In the genomic region with DNA sequence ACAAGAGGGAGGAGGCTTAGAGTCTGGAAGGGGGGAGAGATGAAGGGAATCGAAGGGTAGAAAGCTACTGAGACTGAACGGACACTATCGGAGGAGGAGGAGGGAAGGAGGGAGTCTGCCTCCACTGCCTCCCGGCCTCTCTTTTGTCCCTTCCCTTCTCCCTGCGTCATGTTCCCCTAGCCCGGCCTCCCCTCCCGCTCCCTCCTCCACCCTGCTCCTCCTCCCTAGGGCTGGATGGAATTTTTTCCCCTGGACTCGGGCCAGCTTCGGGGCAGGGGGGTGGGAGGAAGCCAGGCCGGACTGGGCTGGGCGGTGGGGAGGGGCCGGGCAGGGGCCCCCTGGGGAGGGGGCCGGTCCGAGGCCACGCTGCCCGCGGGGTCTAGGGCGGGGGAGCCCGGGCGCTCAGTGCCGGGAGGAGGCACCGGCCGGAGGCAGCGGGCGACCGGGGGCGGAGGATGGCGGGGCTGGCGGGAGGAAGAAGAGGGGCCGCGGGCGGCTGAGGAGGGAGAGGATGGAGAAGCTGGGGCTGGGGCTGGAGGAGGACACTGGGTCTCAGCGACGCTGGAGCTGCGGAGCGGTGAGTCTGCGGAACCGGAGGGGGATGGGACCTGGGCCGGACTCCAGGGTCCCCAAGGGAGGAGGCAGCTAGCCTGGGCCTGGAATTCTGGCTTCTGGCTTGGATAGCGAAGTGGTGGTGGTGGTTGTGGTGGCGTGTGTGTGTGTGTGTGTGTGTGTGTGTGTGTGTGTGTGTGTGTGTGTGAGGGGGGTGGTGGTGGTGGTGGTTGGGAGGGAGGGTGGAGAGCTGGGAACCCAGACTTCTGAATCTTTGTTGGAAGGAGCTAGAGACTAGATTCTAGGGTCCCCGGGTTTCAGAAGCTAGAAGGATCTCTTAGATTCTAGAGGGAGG, we compare ENCODE assay signal across 8 mouse cellular contexts. TPM values are rescaled to one million over a fixed set of nuclear protein-coding genes. Genes with fewer than 3 reads are reported as not detected.
DNase-seq lines count a peak whose midpoint lies in the region; ATAC-seq and TF ChIP-seq lines count a peak whose summit lies in the region.

A gene (plus strand): TSS at position 408 of the 907 bp plus-strand sequence.

- H3K4me2 ChIP-seq in forebrain, embryonic 12.5 days, result peak within 1 kb of the TSS; percentile 87
- H3K4me2 ChIP-seq in heart, embryonic 14.5 days (ENCODE audit: low read length), result peak within 1 kb of the TSS; percentile 84
- peak within 1 kb of the TSS; percentile 94 for H3K4me2 ChIP-seq in kidney, postnatal 0 days (ENCODE audit: low read length)
- peak within 1 kb of the TSS; percentile 76 for H3K4me2 ChIP-seq in liver, embryonic 12.5 days

- TF ChIP-seq CTCF in brain, embryonic 14.5 days (IDR thresholded peaks at IDR 0.05; ENCODE audit: borderline replicate concordance, extremely low read depth, insufficient read depth, insufficient read length), result no peak
- TF ChIP-seq CTCF in kidney, postnatal 0 days (IDR thresholded peaks at IDR 0.05; ENCODE audit: low read depth), result no peak
- TF ChIP-seq CTCF in testis, adult 2 months (IDR thresholded peaks at IDR 0.05; ENCODE audit: control insufficient read depth, insufficient read depth, insufficient replicate concordance, low read depth, low read length), result no peak

- peak; percentile 30 for ATAC-seq in CD4-positive, CD25-positive, alpha-beta regulatory T cell, adult 4 months
- peak; percentile 86 for ATAC-seq in forebrain, embryonic 12.5 days (ENCODE audit: low FRiP score)
- peak; percentile 85 for ATAC-seq in heart, embryonic 14.5 days (ENCODE audit: insufficient number of reproducible peaks, insufficient read depth, low FRiP score, low read depth)
- ATAC-seq in kidney, postnatal 0 days (replicated peaks; ENCODE audit: low FRiP score, low read depth), result peak; percentile 85
- peak; percentile 71 for ATAC-seq in liver, embryonic 12.5 days

- TF ChIP-seq POLR2A in brain, embryonic 14.5 days (IDR thresholded peaks at IDR 0.05; ENCODE audit: borderline replicate concordance, extremely low read depth, insufficient read depth, insufficient read length, poor library complexity, severe bottlenecking), result peak; percentile 92
- TF ChIP-seq POLR2A in testis, adult 2 months (IDR thresholded peaks at IDR 0.05; ENCODE audit: control insufficient read depth, low read depth, low read length), result peak; percentile 80

- H3K27me3 ChIP-seq in forebrain, embryonic 12.5 days, result no peaks in the 10 kb centered on the region
- no peaks in the 10 kb centered on the region for H3K27me3 ChIP-seq in heart, embryonic 14.5 days (ENCODE audit: control insufficient read depth, insufficient read depth, low read length)
- no peaks in the 10 kb centered on the region for H3K27me3 ChIP-seq in kidney, postnatal 0 days (ENCODE audit: insufficient read depth, low read length)
- H3K27me3 ChIP-seq in liver, embryonic 12.5 days (replicated peaks), result peaks cover 48% of the 10 kb centered on the region
- H3K27me3 ChIP-seq in testis, adult 2 months (ENCODE audit: control insufficient read depth, insufficient read depth, low read length), result peaks cover 7% of the 10 kb centered on the region; the same call in 1 of the 2 replicates

- H3K9ac ChIP-seq in forebrain, embryonic 12.5 days, result peak within 1 kb of the TSS; percentile 92
- peak within 1 kb of the TSS; percentile 93 for H3K9ac ChIP-seq in heart, embryonic 14.5 days (ENCODE audit: low read length)
- peak within 1 kb of the TSS; percentile 86 for H3K9ac ChIP-seq in kidney, postnatal 0 days (ENCODE audit: low read depth, low read length)
- H3K9ac ChIP-seq in liver, embryonic 12.5 days, result peak within 1 kb of the TSS; percentile 63

- 1% methylated on average over 36 of the region's 42 CpGs for WGBS in forebrain, embryonic 12.5 days
- under 1% methylated on average over 38 of the region's 42 CpGs for WGBS in heart, embryonic 14.5 days
- 2% methylated on average over 40 of the region's 42 CpGs for WGBS in kidney, postnatal 0 days
- WGBS in liver, embryonic 12.5 days (ENCODE audit: insufficient replicate concordance), result 1% methylated on average over 38 of the region's 42 CpGs

- H3K9me3 ChIP-seq in forebrain, embryonic 12.5 days, result no peaks in the 10 kb centered on the region
- no peaks in the 10 kb centered on the region for H3K9me3 ChIP-seq in heart, embryonic 14.5 days (ENCODE audit: control insufficient read depth, low read length)
- no peaks in the 10 kb centered on the region for H3K9me3 ChIP-seq in kidney, postnatal 0 days (replicated peaks; ENCODE audit: low read length)
- H3K9me3 ChIP-seq in liver, embryonic 12.5 days (replicated peaks), result no peaks in the 10 kb centered on the region

- peak within 1 kb of the TSS; percentile 100 for H3K27ac ChIP-seq in forebrain, embryonic 12.5 days
- H3K27ac ChIP-seq in heart, embryonic 14.5 days (replicated peaks in 1 of 2; ENCODE audit: control insufficient read depth in 1 of 2, insufficient read depth in 1 of 2, low read depth in 2 of 2, low read length in 2 of 2), result peak within 1 kb of the TSS; percentile 98 to 99
- peak within 1 kb of the TSS; percentile 98 for H3K27ac ChIP-seq in kidney, postnatal 0 days
- H3K27ac ChIP-seq in liver, embryonic 12.5 days, result peak within 1 kb of the TSS; percentile 75
- H3K27ac ChIP-seq in testis, adult 2 months (ENCODE audit: control insufficient read depth, insufficient read depth, low read depth, low read length), result peak within 1 kb of the TSS; percentile 94

- H3K4me3 ChIP-seq in forebrain, embryonic 12.5 days (replicated peaks), result peak within 1 kb of the TSS; percentile 89
- peak within 1 kb of the TSS; percentile 76 to 86 for H3K4me3 ChIP-seq in heart, embryonic 14.5 days (ENCODE audit: control insufficient read depth in 1 of 2, insufficient read depth in 1 of 2, low read depth in 1 of 2, low read length in 2 of 2)
- peak within 1 kb of the TSS; percentile 82 for H3K4me3 ChIP-seq in kidney, postnatal 0 days (replicated peaks; ENCODE audit: low read depth, low read length)
- H3K4me3 ChIP-seq in liver, embryonic 12.5 days, result peak within 1 kb of the TSS; percentile 58
- H3K4me3 ChIP-seq in testis, adult 2 months (ENCODE audit: control insufficient read depth, low read depth, low read length), result peak within 1 kb of the TSS; percentile 85

- DNase-seq in brain, embryonic 14.5 days (ENCODE audit: low read depth), result peak; percentile 97
- peak; percentile 97 for DNase-seq in kidney, postnatal 0 days (ENCODE audit: low spot score)
- DNase-seq in naive thymus-derived CD4-positive, alpha-beta T cell, adult 2 months (ENCODE audit: low read depth), result peak; percentile 35

- peaks cover 30% of the 10 kb centered on the region for H3K4me1 ChIP-seq in forebrain, embryonic 12.5 days
- peaks cover 15 to 31% of the 10 kb centered on the region in 2 experiments for H3K4me1 ChIP-seq in heart, embryonic 14.5 days (ENCODE audit: control insufficient read depth in 2 of 2, insufficient read depth in 2 of 2, low read length in 2 of 2)
- peaks cover 30% of the 10 kb centered on the region for H3K4me1 ChIP-seq in kidney, postnatal 0 days (replicated peaks; ENCODE audit: insufficient read depth, low read length)
- peaks cover 6% of the 10 kb centered on the region; the same call in 1 of the 2 replicates for H3K4me1 ChIP-seq in liver, embryonic 12.5 days
- peaks cover 13% of the 10 kb centered on the region for H3K4me1 ChIP-seq in testis, adult 2 months (ENCODE audit: control insufficient read depth, insufficient read depth, low read length)

- H3K36me3 ChIP-seq in forebrain, embryonic 12.5 days (replicated peaks), result peaks cover 15% of the 10 kb centered on the region
- H3K36me3 ChIP-seq in heart, embryonic 14.5 days (ENCODE audit: control insufficient read depth, insufficient read depth, low read length), result peaks cover 14% of the 10 kb centered on the region
- no peaks in the 10 kb centered on the region for H3K36me3 ChIP-seq in kidney, postnatal 0 days (ENCODE audit: insufficient read depth, low read length)
- H3K36me3 ChIP-seq in liver, embryonic 12.5 days, result peaks cover 5% of the 10 kb centered on the region; the same call in 1 of the 2 replicates
- no peaks in the 10 kb centered on the region for H3K36me3 ChIP-seq in testis, adult 2 months (ENCODE audit: control insufficient read depth, insufficient read depth, low read length)

RNA-seq across cellular contexts. Expression of the gene that starts here (rescaled TPM):
- 1 to 10 TPM; 5.8 to 6.1 TPM for polyA plus RNA-seq in CD4-positive, CD25-positive, alpha-beta regulatory T cell, adult 4 months (2017; shearing (Covaris generic))
- 58.8 and 80.4 TPM in 2 replicates for polyA plus RNA-seq in brain, embryonic 14.5 days (2012; rRNA removed)
- 43.5 and 46.8 TPM in 2 replicates for polyA plus RNA-seq in forebrain, embryonic 12.5 days (2016; fragmentation: Nextera tagmentation; extraction: Ambion mirVana)
- polyA plus RNA-seq in heart, embryonic 14.5 days (2014; fragmentation: Nextera tagmentation; extraction: Ambion mirVana), result 18.1 and 20.5 TPM in 2 replicates
- polyA plus RNA-seq in kidney, postnatal 0 days (2015; fragmentation: Nextera tagmentation; extraction: Ambion mirVana), result 14.4 and 18.5 TPM in 2 replicates
- polyA plus RNA-seq in liver, embryonic 12.5 days (2016; fragmentation: Nextera tagmentation; extraction: Ambion mirVana), result 5.6 and 6.4 TPM in 2 replicates
- 148 and 156 TPM in 2 replicates for polyA plus RNA-seq in testis, adult 2 months (2012; rRNA removed)

Comparison
In these comparisons a context has a peak if more than half of its experiments do, and no peak if none do; other contexts are left out.
1. Peak in every context shown above with its lines: DNase-seq, ATAC-seq, H3K4me3 ChIP-seq and H3K27ac ChIP-seq.
2. ATAC-seq: peak in every context shown above with its lines; median percentile 86 in forebrain, embryonic 12.5 days; 85 in heart, embryonic 14.5 days; 85 in kidney, postnatal 0 days; 71 in liver, embryonic 12.5 days; 30 in CD4-positive, CD25-positive, alpha-beta regulatory T cell, adult 4 months.
3. DNase-seq: peak in every context shown above with its lines; median percentile 97 in brain, embryonic 14.5 days; 97 in kidney, postnatal 0 days; 35 in naive thymus-derived CD4-positive, alpha-beta T cell, adult 2 months.